Mouse (Mus musculus): ENCODE results near the gene Mt4.

Gene Mt4

GRCm38 (mm10) chr8:94122711-94123468, 14.1 kb upstream of the Mt4 start:
- CTCF ChIA-PET: interaction anchor here in 1 of 4 experiments (0.8 to 1.2 kb wide), 2 partner anchors 7 to 109 kb away, joined by 3 read pairs; no protein-coding TSS in a partner anchor

DNA sequence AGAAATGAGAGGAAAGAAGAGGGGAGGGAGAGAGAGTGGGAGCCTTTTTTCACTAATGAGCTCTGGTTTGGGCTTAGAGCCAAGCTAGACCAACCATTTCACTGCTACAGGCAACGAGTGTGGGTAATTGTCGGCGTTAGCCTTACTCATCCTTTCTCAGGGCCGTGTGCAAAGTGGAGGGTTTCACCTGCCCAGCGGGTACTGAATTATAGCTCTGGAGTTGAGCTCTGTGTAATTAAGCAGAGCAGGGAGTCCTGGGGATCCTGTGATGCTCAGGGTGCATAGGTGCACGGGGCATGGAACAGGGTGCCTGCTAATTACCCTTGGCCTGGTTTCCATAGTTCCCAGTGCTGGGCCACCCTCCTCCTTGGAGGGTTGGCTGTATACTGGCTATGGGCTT, 9.3 kb upstream of the Mt4 start:
- POLR2A ChIA-PET: interaction anchor here in 2 of 4 experiments (0.7 to 1.0 kb wide), 3 partner anchors 14 to 59 kb away, joined by 3 to 4 read pairs (median 3); no protein-coding TSS in a partner anchor
- CTCF ChIA-PET: interaction anchor here in 2 of 4 experiments (0.6 kb wide), 2 partner anchors 39 to 78 kb away, joined by 3 to 7 read pairs; no protein-coding TSS in a partner anchor

More at GRCm38 (mm10) chr8:94122711-94123468, 14.1 kb upstream of the Mt4 start:
- POLR2A ChIA-PET: interaction anchor here in 1 of 4 experiments (0.9 kb wide), 1 partner anchor 49 kb away, joined by 5 read pairs; the partner anchor contains the start of gene Mt2

DNA sequence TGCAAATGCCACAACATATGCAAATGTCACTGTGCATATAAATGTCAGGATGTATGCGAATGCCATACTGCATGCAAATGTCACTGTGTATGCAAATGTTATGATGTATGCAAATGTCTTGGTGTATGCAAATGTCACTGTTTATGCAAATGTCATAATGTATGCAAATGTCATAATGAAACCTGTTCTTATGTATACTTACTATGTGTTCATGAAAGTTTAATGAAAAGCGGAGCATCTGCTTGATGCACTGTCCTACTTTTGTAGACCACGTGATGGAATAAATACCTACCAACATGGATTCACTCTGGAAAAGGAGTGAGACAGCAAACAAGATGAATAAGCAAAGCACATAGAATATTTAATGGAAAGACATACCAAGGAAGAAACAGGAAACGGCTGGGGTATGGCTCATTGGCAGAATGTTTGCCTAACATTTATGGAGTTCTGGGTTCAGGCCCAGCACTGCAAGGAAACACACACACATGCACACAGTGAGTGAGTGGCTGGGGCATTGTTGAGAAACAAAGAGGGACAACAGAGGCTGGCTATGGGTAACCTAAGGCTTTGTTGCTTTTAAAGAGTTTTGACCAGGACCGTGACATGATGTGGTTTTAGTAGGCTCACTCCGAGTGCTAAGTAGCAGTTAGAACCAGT, 7.7 kb upstream of the Mt4 start:
- ChIA-PET POLR2A (no interaction called here), CTCF (no interaction called here)

- ChIA-PET POLR2A (no interaction called here), CTCF (no interaction called here)
Observed at GRCm38 (mm10) chr8:94130126-94130525, 6.9 kb upstream of the Mt4 start.

DNA sequence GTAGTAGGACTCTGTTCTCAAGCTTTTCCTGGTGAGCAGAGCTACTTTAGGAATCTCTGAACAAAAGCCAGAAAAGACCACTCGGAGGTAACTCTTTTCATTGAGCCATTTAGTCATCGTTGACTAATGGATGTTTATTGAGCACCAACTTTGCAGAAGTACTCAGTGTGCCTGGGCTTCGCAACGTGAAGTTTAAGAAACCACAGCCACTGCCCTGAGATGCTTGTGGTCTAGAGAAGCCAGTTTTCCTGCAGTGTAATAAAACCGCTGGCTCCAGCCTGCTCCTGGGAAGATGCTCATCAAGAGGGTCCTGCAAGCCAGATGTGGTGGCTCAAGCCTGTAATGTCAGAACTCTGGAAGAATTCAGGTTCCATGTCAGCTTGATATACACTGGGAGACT, 4.9 kb upstream of the Mt4 start:
- CTCF ChIA-PET: interaction anchor here in 1 of 4 experiments (0.6 kb wide), 1 partner anchor 149 kb away, joined by 3 read pairs; no protein-coding TSS in a partner anchor
- POLR2A ChIA-PET: no interaction called here

DNA sequence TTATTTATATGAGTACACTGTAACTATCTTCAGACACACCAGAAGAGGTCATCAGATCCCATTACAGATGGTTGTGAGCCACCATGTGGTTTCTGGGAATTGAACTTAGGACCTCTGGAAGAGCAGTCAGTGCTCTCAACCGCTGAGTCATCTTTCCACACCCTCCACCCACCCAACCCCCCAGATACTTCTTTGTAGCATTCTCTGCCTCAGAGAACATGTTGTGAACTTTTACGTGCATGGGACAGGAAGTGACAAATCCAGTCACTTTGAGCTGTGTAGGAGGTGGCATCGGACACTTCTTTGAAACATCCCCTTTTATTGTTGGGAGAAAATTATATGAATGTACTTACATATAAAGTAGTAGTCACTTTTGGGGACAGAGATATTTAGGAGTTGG, 2.4 kb upstream of the Mt4 start:
- ChIA-PET POLR2A (interaction anchor here in 3 of 4 experiments (0.7 to 2.6 kb wide), 8 partner anchors 16 to 144 kb away, joined by 3 to 6 read pairs (median 3); partner anchors contain the start of genes Mt2 (in 2 of the 3) and Mt1 (in 1 of the 3)), CTCF (interaction anchor here in 2 of 4 experiments (1.3 to 1.9 kb wide), 3 partner anchors 10 to 158 kb away, joined by 3 to 4 read pairs (median 4); no protein-coding TSS in a partner anchor)

DNA sequence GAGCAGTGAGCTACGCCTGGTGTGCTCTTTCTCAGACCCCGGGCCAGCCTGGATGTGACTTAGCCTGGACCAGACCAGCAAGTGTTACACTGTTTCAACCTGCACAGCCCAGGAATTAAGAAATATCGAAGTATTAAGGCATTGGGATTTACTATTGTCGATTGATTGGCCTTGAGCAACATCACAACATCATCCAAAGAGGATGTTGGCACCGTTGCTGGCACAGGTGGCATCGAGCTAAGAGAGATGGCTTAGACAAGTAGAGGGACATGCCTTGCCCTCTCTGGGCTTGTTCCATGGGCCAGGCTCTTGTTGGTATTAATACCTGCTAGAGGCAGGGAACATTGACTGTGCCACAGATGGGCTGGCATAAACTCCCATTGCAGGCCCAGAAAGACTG, 1.4 kb upstream of the Mt4 start:
- POLR2A ChIA-PET: interaction anchor here (0.7 to 2.6 kb wide), 12 partner anchors 16 to 156 kb away, joined by 3 to 6 read pairs (median 3); partner anchors contain the start of genes Mt2 (in 2 of the 4), Bbs2 (in 1 of the 4) and Mt1 (in 1 of the 4)
- CTCF ChIA-PET: interaction anchor here in 2 of 4 experiments (0.7 to 1.9 kb wide), 5 partner anchors 9 to 52 kb away, joined by 3 to 4 read pairs (median 3); no protein-coding TSS in a partner anchor

DNA sequence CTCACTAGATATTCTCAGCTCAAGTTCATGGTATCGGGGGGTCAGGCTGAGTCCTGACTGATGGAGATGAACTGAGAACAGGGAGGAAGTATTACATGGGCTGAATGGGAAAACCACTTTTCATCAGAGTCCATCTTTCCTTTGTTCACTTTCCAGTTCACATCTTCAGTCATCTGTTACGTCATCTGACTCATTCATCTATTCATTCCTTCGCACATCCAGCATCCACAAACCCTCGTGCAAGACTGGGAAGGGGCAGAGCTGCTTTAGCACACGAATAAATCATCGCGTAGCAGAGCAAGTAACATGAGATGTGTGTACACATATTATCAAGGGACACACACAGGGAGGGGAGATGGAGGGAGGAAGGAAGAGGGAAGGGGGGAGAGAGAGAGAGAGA, 805 bp upstream of the Mt4 start:
- CTCF ChIA-PET: interaction anchor here in 3 of 4 experiments (0.6 to 1.9 kb wide), 5 partner anchors 31 to 203 kb away, joined by 3 to 4 read pairs (median 3); no protein-coding TSS in a partner anchor
- POLR2A ChIA-PET: interaction anchor here in 2 of 4 experiments (0.8 to 1.8 kb wide), 5 partner anchors 15 to 160 kb away, joined by 3 to 6 read pairs (median 3); partner anchors contain the start of gene Bbs2 (in 1 of the 2)

DNA sequence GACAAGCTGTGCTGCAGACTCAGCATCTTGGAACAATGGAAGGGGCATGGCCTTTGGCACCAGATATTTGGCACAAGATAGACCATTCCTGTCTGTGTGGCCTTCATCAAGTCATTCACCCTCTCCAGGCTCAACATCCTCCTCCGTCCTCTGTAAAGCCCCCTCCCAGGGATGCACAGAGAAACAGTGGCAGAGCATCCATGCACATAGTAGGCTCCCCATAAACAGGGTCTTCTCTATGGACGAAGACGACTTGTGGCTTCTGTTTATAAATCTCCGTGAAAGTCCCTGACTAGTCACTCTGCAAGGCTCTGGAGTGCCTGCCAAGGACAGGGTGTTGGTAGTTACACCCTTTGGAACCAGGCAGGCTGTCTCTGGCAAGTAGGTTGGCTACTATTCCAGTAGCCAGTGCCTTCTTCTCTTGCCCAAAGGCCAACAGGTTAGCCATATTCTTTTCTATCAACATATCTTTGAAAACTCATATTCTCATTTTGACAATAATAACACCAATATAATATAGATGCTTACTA, 3.3 kb downstream of the Mt4 start:
- POLR2A ChIA-PET: interaction anchor here in 1 of 4 experiments (0.5 to 1.1 kb wide), 2 partner anchors 18 to 50 kb away, joined by 3 read pairs; no protein-coding TSS in a partner anchor
- CTCF ChIA-PET: interaction anchor here in 2 of 4 experiments (0.5 to 0.6 kb wide), 2 partner anchors 9 to 647 kb away, joined by 3 read pairs; no protein-coding TSS in a partner anchor

DNA sequence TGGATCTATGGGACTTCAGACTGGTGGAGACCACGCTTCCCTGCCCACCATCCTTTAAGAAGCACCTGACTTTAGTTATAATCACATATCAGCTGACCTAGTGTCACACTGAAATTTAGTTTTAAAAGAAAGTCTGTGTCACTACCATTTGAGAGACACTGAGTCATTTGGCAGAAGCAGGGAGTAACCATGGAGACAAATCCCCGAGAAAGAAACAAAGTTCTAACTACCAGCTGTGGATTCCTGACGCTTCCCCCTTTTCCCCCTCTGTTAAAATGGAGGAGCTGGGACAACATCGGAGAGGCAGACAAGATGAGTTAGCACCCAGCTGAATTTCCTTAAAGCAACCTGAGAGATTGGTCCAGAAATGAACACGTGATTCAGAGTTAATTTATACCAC, 11.2 kb downstream of the Mt4 start:
- ChIA-PET CTCF (interaction anchor here (0.5 to 2.1 kb wide), 8 partner anchors 19 to 1275 kb away, joined by 3 to 5 read pairs (median 4); no protein-coding TSS in a partner anchor), POLR2A (interaction anchor here in 3 of 4 experiments (0.9 to 2.4 kb wide), 8 partner anchors 9 to 48 kb away, joined by 3 to 8 read pairs (median 4); partner anchors contain the start of gene Mt1 (in 1 of the 3))

- CTCF ChIA-PET: interaction anchor here in 2 of 4 experiments (0.5 to 1.7 kb wide), 9 partner anchors 16 to 1279 kb away, joined by 3 to 17 read pairs (median 4); partner anchors contain the start of gene Mt1 (in 1 of the 2)
- POLR2A ChIA-PET: interaction anchor here in 3 of 4 experiments (0.7 to 6.4 kb wide), 18 partner anchors 12 to 69 kb away, joined by 3 to 28 read pairs (median 5); partner anchors contain the start of genes Mt2 (in 3 of the 3), Bbs2 (in 1 of the 3), Mt4 (in 1 of the 3) and Nup93 (in 1 of the 3)
Observed at GRCm38 (mm10) chr8:94150925-94151324, 13.9 kb downstream of the Mt4 start.

- POLR2A ChIA-PET: interaction anchor here in 2 of 4 experiments (0.6 to 6.4 kb wide), 15 partner anchors 8 to 1096 kb away, joined by 3 to 28 read pairs (median 4); partner anchors contain the start of genes Mt1 (in 2 of the 2), Mt2 (in 1 of the 2) and Nup93 (in 1 of the 2)
- CTCF ChIA-PET: interaction anchor here in 1 of 4 experiments (0.6 to 2.7 kb wide), 3 partner anchors 14 to 213 kb away, joined by 3 to 9 read pairs (median 3); no protein-coding TSS in a partner anchor
Observed at GRCm38 (mm10) chr8:94152513-94153300, 15.7 kb downstream of the Mt4 start, which contains the start of gene Mt3. Gene Mt3, plus strand, starts transcription at chr8:94152607.

DNA sequence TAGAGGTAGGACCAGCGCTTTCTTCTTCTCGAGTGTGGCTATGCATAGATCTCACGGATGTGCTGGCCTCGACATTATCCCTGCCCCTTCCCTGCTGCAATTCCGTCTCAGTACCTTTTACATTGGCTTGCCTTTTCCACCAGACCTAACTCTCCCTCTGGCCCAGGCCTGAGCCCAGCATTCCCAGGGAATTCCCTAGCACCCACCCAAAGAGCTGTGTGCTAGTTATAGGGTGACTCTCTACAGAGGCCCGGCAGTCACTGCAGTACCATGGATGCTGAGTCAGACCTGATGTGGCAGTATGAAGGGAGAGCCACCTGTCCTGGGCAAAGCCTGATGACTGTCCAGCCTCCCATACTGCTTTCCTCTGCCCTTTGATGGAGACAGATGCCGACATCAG, 16.5 kb downstream of the Mt4 start:
- POLR2A ChIA-PET: interaction anchor here in 2 of 4 experiments (0.6 to 6.4 kb wide), 15 partner anchors 9 to 1095 kb away, joined by 3 to 28 read pairs (median 5); partner anchors contain the start of genes Mt2 (in 2 of the 2), Mt1 (in 1 of the 2) and Nup93 (in 1 of the 2)
- CTCF ChIA-PET: interaction anchor here in 1 of 4 experiments (0.8 to 2.7 kb wide), 3 partner anchors 14 to 34 kb away, joined by 3 to 9 read pairs (median 3); no protein-coding TSS in a partner anchor

DNA sequence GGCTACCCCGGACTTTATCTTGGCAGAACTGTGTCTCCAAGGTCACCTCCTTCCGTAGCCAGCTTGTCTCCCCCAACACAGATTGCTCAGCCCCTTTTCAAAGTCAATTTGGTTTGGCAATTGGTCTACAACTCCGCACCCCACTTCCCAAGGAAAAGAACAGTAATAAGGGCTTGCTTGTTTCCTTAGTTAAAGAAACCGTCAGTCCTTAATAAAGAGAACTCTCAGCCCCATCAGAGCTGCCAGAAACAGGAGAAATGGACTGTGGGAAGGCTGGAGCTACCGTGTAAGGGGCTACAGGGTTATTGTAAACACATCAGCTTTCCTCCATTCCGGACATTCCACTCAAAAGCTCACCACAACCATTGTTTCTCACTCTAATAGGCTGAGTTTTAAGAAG, 17.5 kb downstream of the Mt4 start:
- POLR2A ChIA-PET: interaction anchor here in 2 of 4 experiments (0.9 to 6.4 kb wide), 11 partner anchors 13 to 33 kb away, joined by 3 to 28 read pairs (median 5); partner anchors contain the start of genes Mt1 (in 2 of the 2) and Mt2 (in 1 of the 2)

GRCm38 (mm10) chr8:94156092-94156491, 19.1 kb downstream of the Mt4 start:
- CTCF ChIA-PET: interaction anchor here in 2 of 4 experiments (0.6 to 1.5 kb wide), 2 partner anchors 11 to 1146 kb away, joined by 4 to 8 read pairs; no protein-coding TSS in a partner anchor
- POLR2A ChIA-PET: interaction anchor here in 3 of 4 experiments (0.7 to 1.8 kb wide), 5 partner anchors 11 to 28 kb away, joined by 3 to 11 read pairs (median 4); partner anchors contain the start of genes Mt1 (in 2 of the 3) and Mt2 (in 1 of the 3)

More for the DNA sequence above, 17.5 kb downstream of the Mt4 start:
- CTCF ChIA-PET: interaction anchor here in 2 of 4 experiments (0.6 to 2.7 kb wide), 3 partner anchors 13 to 447 kb away, joined by 3 to 9 read pairs (median 4); partner anchors contain the start of genes Fam192a (in 1 of the 2) and Rspry1 (in 1 of the 2)

GRCm38 (mm10) chr8:94165772-94166171, 28.8 kb downstream of the Mt4 start:
- POLR2A ChIA-PET: interaction anchor here in 3 of 4 experiments (0.7 to 25.9 kb wide), 9 partner anchors 10 to 222 kb away, joined by 3 to 1078 read pairs (median 18); partner anchors contain the start of gene Mt1 (in 2 of the 3)
- CTCF ChIA-PET: interaction anchor here (0.7 to 3.7 kb wide), 12 partner anchors 13 to 44 kb away, joined by 3 to 39 read pairs (median 12); partner anchors contain the start of gene Mt1 (in 1 of the 4)
